Mouse (Mus musculus): ENCODE results near the gene Arhgap15. TPM values are rescaled to one million over a fixed set of nuclear protein-coding genes. Genes with fewer than 3 reads are reported as not detected.

Arhgap15 gene
- polyA plus RNA-seq, 1 experiment = 4.8 TPM

- 52% methylated on average over 6 of the region's 6 CpGs for WGBS
- peaks cover 7% of the 10 kb centered on the region for H3K36me3 ChIP-seq (ENCODE audit: control insufficient read depth, insufficient read depth, low read length)
- H3K27me3 ChIP-seq (ENCODE audit: control insufficient read depth, insufficient read depth, low read length) = no peaks in the 10 kb centered on the region
- DNase-seq (ENCODE audit: low read depth in 1 of 2, low spot score in 2 of 2) = no peak
- no peak overlapping the region for H3K4me3 ChIP-seq (ENCODE audit: extremely low read depth, insufficient read depth, insufficient read length)
- TF ChIP-seq CTCF (IDR thresholded peaks at IDR 0.05; ENCODE audit: extremely low read depth, insufficient read depth, insufficient read length, insufficient replicate concordance) (no peak), POLR2A (IDR thresholded peaks at IDR 0.05; ENCODE audit: low read depth, low read length) (no peak)
- no peak overlapping the region for H3K27ac ChIP-seq (ENCODE audit: insufficient read depth, low read length)
- H3K4me1 ChIP-seq (ENCODE audit: control insufficient read depth, insufficient read depth, insufficient read length) = peaks cover 6% of the 10 kb centered on the region
These were observed 41.5 kb downstream of the Arhgap15 start for GRCm38 (mm10) chr2:43790049-43790693.

- DNase-seq (ENCODE audit: low read depth in 1 of 2, low spot score in 2 of 2) = no peak
- TF ChIP-seq POLR2A (IDR thresholded peaks at IDR 0.05; ENCODE audit: low read depth, low read length) = no peak
- TF ChIP-seq CTCF (IDR thresholded peaks at IDR 0.05; ENCODE audit: extremely low read depth, insufficient read depth, insufficient read length, insufficient replicate concordance) = no peak
- Histone ChIP-seq H3K27me3 (ENCODE audit: control insufficient read depth, insufficient read depth, low read length) (no peaks in the 10 kb centered on the region), H3K4me1 (ENCODE audit: control insufficient read depth, insufficient read depth, insufficient read length) (peaks cover 6% of the 10 kb centered on the region), H3K27ac (ENCODE audit: insufficient read depth, low read length) (no peak overlapping the region), H3K4me3 (ENCODE audit: extremely low read depth, insufficient read depth, insufficient read length) (no peak overlapping the region), H3K36me3 (ENCODE audit: control insufficient read depth, insufficient read depth, low read length) (peaks cover 3% of the 10 kb centered on the region; the same call in 1 of the 2 replicates)
- 78% methylated on average over 6 of the region's 6 CpGs for WGBS
These were observed 43.0 kb downstream of the Arhgap15 start for GRCm38 (mm10) chr2:43791575-43791974.

GRCm38 (mm10) chr2:43793105-43793504, 44.5 kb downstream of the Arhgap15 start:
- no peaks in the 10 kb centered on the region for H3K27me3 ChIP-seq (ENCODE audit: control insufficient read depth, insufficient read depth, low read length)
- no peak for DNase-seq (ENCODE audit: low read depth in 1 of 2, low spot score in 2 of 2)
- no peaks in the 10 kb centered on the region for H3K36me3 ChIP-seq (ENCODE audit: control insufficient read depth, insufficient read depth, low read length)
- no peak for TF ChIP-seq POLR2A (IDR thresholded peaks at IDR 0.05; ENCODE audit: low read depth, low read length)
- TF ChIP-seq CTCF (IDR thresholded peaks at IDR 0.05; ENCODE audit: extremely low read depth, insufficient read depth, insufficient read length, insufficient replicate concordance) = no peak
- H3K4me3 ChIP-seq (ENCODE audit: extremely low read depth, insufficient read depth, insufficient read length) = no peak overlapping the region
- no peak overlapping the region for H3K27ac ChIP-seq (ENCODE audit: insufficient read depth, low read length)
- 80% methylated on average over 3 of the region's 3 CpGs for WGBS
- H3K4me1 ChIP-seq (ENCODE audit: control insufficient read depth, insufficient read depth, insufficient read length) = peaks cover 6% of the 10 kb centered on the region

GRCm38 (mm10) chr2:43794700-43795099, 46.1 kb downstream of the Arhgap15 start:
- TF ChIP-seq CTCF (IDR thresholded peaks at IDR 0.05; ENCODE audit: extremely low read depth, insufficient read depth, insufficient read length, insufficient replicate concordance) = no peak
- no peak for TF ChIP-seq POLR2A (IDR thresholded peaks at IDR 0.05; ENCODE audit: low read depth, low read length)
- DNase-seq (ENCODE audit: low read depth in 1 of 2, low spot score in 2 of 2) = no peak

GRCm38 (mm10) chr2:43796448-43796847, 47.8 kb downstream of the Arhgap15 start:
- no peaks in the 10 kb centered on the region for H3K36me3 ChIP-seq (ENCODE audit: control insufficient read depth, insufficient read depth, low read length)
- peaks cover 2% of the 10 kb centered on the region; the same call in 1 of the 2 replicates for H3K4me1 ChIP-seq (ENCODE audit: control insufficient read depth, insufficient read depth, insufficient read length)
- H3K27ac ChIP-seq (ENCODE audit: insufficient read depth, low read length) = no peak overlapping the region
- no peak for DNase-seq (ENCODE audit: low read depth in 1 of 2, low spot score in 2 of 2)
- TF ChIP-seq POLR2A (IDR thresholded peaks at IDR 0.05; ENCODE audit: low read depth, low read length) = no peak
- no peak overlapping the region for H3K4me3 ChIP-seq (ENCODE audit: extremely low read depth, insufficient read depth, insufficient read length)
- 96% methylated on average over 4 of the region's 4 CpGs for whole genome bisulfite sequencing
- H3K27me3 ChIP-seq (ENCODE audit: control insufficient read depth, insufficient read depth, low read length) = no peaks in the 10 kb centered on the region

More at GRCm38 (mm10) chr2:43794700-43795099, 46.1 kb downstream of the Arhgap15 start:
- no peak overlapping the region for H3K4me3 ChIP-seq (ENCODE audit: extremely low read depth, insufficient read depth, insufficient read length)
- peaks cover 5% of the 10 kb centered on the region for H3K4me1 ChIP-seq (ENCODE audit: control insufficient read depth, insufficient read depth, insufficient read length)
- no peaks in the 10 kb centered on the region for H3K27me3 ChIP-seq (ENCODE audit: control insufficient read depth, insufficient read depth, low read length)
- WGBS = 74% methylated on average over 5 of the region's 5 CpGs
- H3K27ac ChIP-seq (ENCODE audit: insufficient read depth, low read length) = no peak overlapping the region
- no peaks in the 10 kb centered on the region for H3K36me3 ChIP-seq (ENCODE audit: control insufficient read depth, insufficient read depth, low read length)

GRCm38 (mm10) chr2:43805960-43806744, 57.5 kb downstream of the Arhgap15 start:
- H3K27me3 ChIP-seq (ENCODE audit: control insufficient read depth, insufficient read depth, low read length) = no peaks in the 10 kb centered on the region
- peaks cover 6% of the 10 kb centered on the region for H3K4me1 ChIP-seq (ENCODE audit: control insufficient read depth, insufficient read depth, insufficient read length)
- 54% methylated on average over 4 of the region's 4 CpGs for WGBS
- H3K36me3 ChIP-seq (ENCODE audit: control insufficient read depth, insufficient read depth, low read length) = no peaks in the 10 kb centered on the region; the same call in 1 of the 2 replicates
- H3K27ac ChIP-seq (ENCODE audit: insufficient read depth, low read length) = no peak overlapping the region
- no peak for TF ChIP-seq CTCF (IDR thresholded peaks at IDR 0.05; ENCODE audit: extremely low read depth, insufficient read depth, insufficient read length, insufficient replicate concordance)
- TF ChIP-seq POLR2A (IDR thresholded peaks at IDR 0.05; ENCODE audit: low read depth, low read length) = no peak
- no peak for DNase-seq (ENCODE audit: low read depth in 1 of 2, low spot score in 2 of 2)
- H3K4me3 ChIP-seq (ENCODE audit: extremely low read depth, insufficient read depth, insufficient read length) = no peak overlapping the region
